Mouse (Mus musculus) lung, postnatal 25 days (tissue): ENCODE results near the gene Atp9a.
A peak's percentile ranks its signal among the peaks of the same experiment; 100 is the strongest.

ENCODE experiments used
- DNase-seq: peaks from one replicate; pipeline ENCODE4 v3.0.0; 2022; ENCODE audit warnings: low spot score

Atp9a gene

DNA sequence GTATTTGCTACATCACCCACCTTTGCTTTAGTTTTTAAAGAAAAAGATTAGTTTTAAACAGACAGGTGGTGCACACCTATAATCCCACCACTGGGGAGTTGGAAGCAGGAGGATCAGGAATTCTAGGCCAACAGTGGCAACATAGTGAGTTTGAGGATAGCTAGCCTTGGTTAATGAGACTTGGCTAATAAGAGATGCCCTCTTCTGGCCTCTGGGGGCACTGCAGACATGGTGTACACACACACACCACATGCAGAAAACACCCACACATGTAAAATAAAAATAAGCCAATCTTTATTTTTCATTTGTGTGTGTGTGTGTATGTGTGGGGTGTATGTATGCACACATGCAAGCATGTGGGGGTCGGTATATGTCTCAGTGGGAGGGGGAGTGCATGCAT lies 3.4 kb downstream of the Atp9a start:
- no peak for DNase-seq

DNA sequence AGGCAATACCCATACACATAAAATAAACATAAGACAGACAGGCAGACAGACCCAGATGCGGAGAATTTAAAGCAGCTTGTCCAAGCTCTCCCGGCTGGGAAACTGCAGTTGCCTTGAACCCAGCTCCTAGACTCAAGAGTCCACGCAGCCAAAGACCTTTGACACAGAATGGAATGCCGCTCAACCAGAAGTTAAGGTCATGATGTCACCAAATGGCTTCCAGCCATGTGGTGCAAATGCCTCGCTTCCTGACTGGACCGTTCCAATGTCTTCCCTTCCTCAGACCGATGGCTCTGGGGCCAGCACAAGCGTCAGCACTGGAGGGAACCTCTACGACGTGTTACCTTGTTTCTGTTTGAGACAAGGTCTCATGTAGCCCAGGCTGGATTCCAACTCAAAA lies 4.3 kb downstream of the Atp9a start:
- DNase-seq = peak; percentile 32

DNA sequence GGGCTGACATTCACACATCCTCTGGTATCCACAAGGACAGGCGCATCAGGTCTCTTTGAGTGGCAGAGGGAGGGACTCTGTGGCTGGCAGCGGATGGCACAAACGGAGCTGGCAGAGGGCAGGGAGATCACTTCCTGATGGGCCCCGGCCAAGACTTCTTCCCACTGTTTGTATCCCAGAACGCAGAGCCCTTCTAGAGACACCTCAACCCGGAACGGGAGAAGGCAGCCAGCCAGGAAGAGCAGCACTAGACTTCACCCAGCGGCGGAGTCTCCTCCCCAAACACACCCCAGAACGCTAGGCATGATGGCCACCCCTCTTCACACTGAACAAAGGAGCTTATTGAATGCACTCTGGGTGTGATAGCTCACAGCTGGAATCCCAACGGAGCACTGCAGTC lies 8.2 kb downstream of the Atp9a start:
- DNase-seq = peak; percentile 79

DNA sequence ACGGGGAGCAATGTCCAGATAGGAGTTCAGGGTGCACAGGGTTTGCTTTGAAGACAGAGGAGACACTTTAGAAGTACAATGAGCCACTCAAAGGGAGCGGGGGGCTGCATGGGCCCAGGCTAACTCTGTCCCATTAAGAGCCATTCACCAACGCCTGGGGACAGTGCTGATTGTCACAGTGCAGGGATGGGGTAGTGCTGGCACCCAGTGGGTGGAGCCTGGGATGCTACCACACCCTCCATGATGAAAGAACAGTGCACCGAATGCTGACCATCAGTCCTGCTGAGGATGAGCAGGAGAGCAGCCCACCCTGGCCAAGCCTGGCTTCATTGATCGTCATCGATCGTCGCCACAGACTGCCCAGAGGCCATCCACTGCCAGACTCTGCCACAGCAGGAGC lies 11.0 kb downstream of the Atp9a start:
- DNase-seq = no peak

DNA sequence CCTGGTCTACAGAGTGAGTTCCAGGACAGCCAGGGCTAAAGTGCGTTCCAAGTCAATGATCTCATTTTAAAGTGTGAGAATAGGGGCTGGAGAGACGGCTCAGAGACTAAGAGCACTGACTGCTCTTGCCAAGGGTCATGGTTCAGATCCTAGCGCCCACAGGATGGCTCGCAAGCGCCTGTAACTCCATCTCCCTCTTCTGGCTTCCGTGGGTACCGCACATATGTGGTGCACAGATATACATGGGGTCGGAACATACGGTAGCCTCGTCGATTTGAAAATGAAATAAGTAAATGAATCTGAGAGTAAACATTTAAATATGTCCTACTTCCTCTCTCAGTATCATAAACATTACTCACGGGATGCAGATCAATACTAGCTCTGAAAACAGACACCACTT lies 12.5 kb downstream of the Atp9a start:
- no peak for DNase-seq

GRCm38 (mm10) chr2:168728045-168728444 lies 14.2 kb downstream of the Atp9a start:
- no peak for DNase-seq

DNA sequence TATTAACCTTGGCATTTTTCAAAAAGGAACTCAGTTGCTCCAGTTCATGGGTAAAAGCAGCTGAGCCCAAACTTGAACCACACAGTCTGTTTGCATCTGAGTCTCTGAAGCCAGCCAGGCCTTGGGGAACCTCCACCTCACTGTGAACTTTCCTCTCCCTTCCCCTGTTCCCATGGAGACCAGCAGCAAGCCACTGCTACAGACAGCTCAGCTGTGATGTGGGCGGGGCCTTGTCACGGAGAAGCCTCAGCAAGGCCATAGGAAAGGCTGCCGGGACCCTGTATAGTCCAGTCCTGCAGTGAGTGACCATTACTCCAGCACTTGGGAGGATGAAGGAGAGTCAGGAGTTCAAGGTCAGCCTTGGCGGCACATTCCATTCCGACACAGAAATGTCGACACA lies 16.2 kb downstream of the Atp9a start:
- DNase-seq = peak; percentile 29

GRCm38 (mm10) chr2:168721313-168721712 lies 20.9 kb downstream of the Atp9a start:
- peak; percentile 48 for DNase-seq

GRCm38 (mm10) chr2:168719742-168720141 lies 22.5 kb downstream of the Atp9a start:
- no peak for DNase-seq

DNA sequence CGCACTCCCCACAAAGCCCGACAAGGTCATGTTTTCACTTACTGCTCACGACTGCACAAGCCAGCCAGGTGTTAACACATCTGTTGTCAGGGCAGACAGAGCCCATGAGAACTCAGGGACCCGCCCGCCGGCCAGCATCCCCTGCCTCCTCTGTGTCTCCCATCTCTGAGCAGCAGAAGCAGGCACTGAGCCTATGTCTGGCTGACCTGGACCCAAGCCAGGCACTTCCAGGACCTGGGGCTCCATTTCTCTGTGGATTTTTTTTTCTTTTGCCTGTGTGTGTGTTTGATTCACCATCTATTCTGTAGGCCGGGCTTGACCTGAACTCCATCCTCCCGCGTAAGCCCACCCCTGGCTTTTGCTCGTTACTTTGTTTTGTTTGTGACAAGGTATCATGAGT lies 23.5 kb downstream of the Atp9a start:
- DNase-seq = no peak

GRCm38 (mm10) chr2:168718267-168718666 lies 23.9 kb downstream of the Atp9a start:
- no peak for DNase-seq

DNA sequence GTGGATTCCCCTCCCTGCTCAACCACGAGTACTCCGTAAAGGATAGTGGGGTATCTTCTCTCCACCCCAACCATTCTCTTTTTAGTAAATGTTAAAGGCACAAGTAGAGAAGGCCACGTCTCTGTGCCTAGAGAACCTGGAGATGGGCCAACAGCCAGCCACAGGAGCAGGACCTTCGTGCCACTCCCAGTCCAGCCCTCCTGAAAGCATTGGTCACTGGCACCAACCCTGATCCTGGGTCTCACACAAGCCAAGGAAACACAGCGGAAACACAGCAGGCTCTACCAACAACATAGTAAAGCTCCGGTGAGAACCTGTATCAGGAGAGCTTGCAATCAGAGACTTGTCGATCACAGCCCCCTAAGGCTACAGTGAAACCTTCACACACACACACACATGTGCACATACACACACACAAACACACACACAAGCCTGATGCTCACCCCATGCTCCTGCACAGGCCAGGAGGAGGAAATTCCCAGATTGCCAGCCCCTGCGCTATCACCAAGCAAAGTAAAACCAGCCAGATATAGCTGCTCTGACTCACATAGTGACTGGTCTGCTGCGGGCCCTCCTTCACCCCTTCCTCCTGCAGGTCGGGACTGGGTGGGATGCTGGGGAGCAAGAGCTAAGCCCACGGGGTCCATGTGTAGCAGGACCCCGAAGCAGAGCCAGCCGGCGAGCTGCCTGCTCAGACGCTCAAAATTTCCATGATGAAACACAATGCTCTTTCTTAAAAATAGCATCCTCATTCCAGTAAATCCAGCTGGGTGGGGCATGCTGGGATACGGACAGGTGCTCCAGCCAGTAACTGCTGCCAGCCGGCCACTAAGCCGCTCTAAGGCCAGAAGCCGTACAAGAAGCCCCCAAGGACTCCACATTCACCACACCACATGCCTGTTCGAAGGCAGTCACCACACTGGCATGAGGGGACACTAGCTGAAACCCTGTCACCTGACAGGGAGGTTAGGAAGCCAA lies 29.7 kb downstream of the Atp9a start:
- no peak for DNase-seq

DNA sequence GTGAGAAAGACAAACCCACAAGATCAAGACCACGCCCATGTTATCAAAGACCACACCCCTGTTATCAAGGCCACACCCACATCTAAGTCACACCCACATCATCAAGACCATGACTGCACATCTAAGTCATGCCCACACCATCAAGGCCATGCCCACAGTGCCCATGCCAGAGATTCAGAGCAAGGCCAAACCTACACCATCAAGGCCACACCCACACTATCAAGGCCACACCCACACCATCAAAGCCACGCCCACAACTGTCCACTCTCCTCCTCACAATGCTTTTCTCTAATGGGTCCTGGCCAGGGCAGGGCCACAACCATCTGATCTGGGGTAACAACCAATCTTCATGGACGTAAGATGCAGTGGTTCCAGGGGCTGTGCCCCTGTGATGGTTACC lies 31.2 kb downstream of the Atp9a start:
- no peak for DNase-seq

DNA sequence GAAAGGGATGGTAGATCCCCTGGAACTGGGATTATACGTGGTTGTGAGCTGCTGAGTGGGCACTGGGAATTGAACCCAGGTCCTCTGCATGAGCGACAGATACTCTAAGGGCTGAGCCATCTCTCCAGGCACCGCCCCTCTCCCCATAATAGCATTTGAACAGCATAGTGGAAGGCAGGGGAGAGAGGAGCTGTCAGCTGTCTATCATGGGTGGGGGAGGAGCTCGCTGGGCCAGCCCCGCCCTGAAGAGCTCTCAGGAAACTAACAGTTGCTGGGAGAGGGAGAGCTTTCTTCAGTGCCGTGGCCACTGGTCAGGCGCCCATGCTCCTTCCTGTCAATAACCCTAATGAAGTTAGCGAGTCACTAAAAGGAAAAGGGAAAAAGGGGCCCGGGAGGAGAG lies 34.4 kb downstream of the Atp9a start:
- DNase-seq = no peak

GRCm38 (mm10) chr2:168702266-168702665 lies 39.9 kb downstream of the Atp9a start:
- no peak for DNase-seq

DNA sequence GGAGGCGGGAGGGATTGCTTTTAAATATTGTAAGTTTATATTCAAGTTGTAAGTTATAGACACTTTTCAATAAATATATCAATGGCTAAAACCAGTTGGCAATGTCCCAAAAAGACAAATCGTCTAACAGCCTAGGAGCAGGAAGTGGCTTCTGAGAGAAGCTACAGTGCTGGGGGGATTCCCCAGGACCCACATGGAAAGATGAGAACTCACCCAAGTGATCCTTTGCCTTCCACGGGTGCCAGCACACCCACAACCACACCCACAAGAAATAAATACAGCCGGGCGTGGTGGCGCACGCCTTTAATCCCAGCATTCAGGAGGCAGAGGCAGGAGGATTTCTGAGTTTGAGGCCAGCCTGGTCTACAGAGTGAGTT lies 47.2 kb downstream of the Atp9a start:
- DNase-seq = no peak

DNA sequence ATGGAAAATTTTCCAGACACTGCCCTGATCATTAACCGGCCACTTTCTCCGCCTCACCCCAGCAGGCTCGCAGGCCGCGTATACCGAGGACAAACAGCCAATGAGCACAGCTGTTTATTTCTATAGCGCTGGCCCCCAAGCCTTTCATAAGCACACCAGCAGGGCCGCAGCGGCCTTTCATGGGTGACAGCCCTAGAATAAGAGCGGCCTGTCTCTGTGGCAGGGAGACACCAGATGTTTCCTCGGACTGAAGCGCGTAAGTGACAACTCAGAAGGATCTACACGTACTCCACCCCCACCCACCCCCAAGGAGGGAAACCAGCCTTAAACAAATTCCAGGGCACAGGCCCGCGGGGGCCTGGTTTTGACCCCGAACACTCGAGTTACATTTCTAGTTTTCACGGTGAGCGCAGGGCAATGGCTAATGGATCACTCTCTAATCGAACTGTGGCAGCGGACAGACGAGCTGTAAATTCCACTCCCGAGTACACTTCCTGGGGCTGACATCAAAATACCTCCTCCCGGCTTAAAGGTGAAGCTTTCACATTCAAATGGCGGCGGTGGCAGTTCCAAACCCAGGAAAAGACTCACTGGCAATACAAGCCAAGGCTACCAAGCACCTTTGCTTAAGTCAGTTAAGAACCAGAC lies 47.7 kb downstream of the Atp9a start:
- DNase-seq = no peak

GRCm38 (mm10) chr2:168691774-168692173 lies 50.4 kb downstream of the Atp9a start:
- DNase-seq = peak; percentile 55

GRCm38 (mm10) chr2:168687326-168687725 lies 54.9 kb downstream of the Atp9a start:
- no peak for DNase-seq

GRCm38 (mm10) chr2:168685909-168686308 lies 56.3 kb downstream of the Atp9a start:
- no peak for DNase-seq

DNA sequence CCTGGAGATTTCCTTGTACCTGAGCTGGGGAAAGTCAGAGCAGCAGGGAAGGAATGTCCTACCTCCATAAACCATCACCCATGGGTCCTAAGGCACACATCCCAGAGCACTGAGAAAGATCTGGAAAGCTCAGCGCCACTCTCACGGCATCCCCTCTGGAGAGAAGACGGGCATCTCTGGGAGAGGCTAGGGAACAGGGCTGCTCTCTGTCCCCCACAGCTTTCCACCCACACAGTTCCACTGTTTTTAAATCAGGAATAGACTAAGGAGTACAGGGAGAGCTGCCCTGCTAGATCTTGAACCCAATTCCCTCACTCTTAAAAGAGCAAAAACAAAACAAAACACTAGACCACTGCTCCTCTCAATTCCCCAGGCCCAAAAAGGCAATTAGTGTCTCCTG lies 57.5 kb downstream of the Atp9a start:
- DNase-seq = no peak

DNA sequence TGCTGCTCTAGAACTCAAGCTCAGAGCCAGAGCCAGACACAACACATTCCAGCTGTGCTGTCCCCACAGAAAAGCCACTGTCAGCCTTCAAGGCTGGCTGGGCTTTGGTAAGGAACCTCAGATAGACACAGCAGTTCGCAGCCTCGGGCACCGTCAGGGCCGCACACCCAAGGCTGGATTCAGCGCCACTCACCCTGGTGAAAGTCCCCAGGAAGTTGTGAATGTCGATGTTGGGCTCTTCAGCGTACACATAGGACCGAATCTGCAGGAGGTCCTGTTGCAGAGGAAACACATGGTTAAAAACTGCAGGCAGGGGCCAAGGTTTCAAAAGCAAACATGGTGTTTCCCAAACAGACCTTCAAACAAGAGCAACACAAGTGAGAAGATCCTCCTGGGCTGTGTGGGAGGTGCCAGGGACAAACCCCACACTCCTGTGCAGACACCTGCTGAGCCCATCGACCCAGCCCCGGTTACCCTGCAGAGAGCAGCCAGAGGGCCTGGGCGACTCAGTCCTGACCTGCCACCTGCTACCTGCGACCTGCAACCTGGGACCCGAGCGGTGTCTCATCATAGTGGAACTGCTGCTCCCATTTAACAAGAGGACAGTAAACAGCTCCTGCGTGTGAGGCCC lies 58.6 kb downstream of the Atp9a start:
- DNase-seq = no peak

GRCm38 (mm10) chr2:168682721-168683120 lies 59.5 kb downstream of the Atp9a start:
- no peak for DNase-seq
